Mouse (Mus musculus) cerebellum, adult 2 months (tissue): ENCODE measurements around the gene Mfap4. TPM values are rescaled to one million over a fixed set of nuclear protein-coding genes. Genes with fewer than 3 reads are reported as not detected.

Experiments
- DNase-seq, 2 experiments: peaks; one replicate each; pipeline ENCODE4 v3.0.0; 2021
- H3K27ac ChIP-seq: fragments of 200-500 bp; 2 replicates; pipeline ENCODE4 v1.5.1; 2012; ENCODE audit warnings: low read length, control low read depth, inconsistent platforms; ENCODE audit not compliant: insufficient read depth
- H3K27me3 ChIP-seq: fragments of 200-500 bp; 2 replicates; pipeline ENCODE4 v1.6.1; 2012; ENCODE audit warnings: inconsistent platforms, mild to moderate bottlenecking, low read length, moderate library complexity; ENCODE audit not compliant: control insufficient read depth, insufficient read depth
- H3K4me1 ChIP-seq: fragments of 200-500 bp; 2 replicates; pipeline ENCODE4 v1.6.1; 2011; ENCODE audit warnings: low read length; ENCODE audit not compliant: control insufficient read depth, insufficient read depth
- H3K4me3 ChIP-seq: fragments of 200-500 bp; replicated peaks from 2 replicates; pipeline ENCODE3; 2011; ENCODE audit warnings: mild to moderate bottlenecking, low read depth, low read length, control low read depth; ENCODE audit not compliant: insufficient read depth
- CTCF ChIP-seq: fragments of 200-500 bp; IDR thresholded peaks from 2 replicates; pipeline ENCODE4 v1.5.1; 2011; ENCODE audit warnings: low read depth, mild to moderate bottlenecking, control low read depth, low read length, moderate library complexity, borderline replicate concordance; ENCODE audit not compliant: insufficient read depth
- POLR2A ChIP-seq: fragments of 200-500 bp; IDR thresholded peaks from 2 replicates; pipeline ENCODE4 v1.6.1; 2011; ENCODE audit warnings: low read length, control low read depth, borderline replicate concordance; ENCODE audit not compliant: insufficient read depth
- WGBS: fragments of 180-500 bp; shearing (Covaris S2); methylation state at CpG from one replicate; pipeline ENCODE4 v1.1.7; 2018; 5-methylcytosine and 5-hydroxymethylcytosine counted together
- polyA plus RNA-seq: library from polyadenylated mRNA; depleted of rRNA; stranded (reverse); fragments of >200 nt; gene quantifications from 2 replicates; pipeline ENCODE4 v1.2.3, GENCODE M21; 2012

Gene Mfap4
- polyA plus RNA-seq, 1 experiment: 1.9 TPM

DNA sequence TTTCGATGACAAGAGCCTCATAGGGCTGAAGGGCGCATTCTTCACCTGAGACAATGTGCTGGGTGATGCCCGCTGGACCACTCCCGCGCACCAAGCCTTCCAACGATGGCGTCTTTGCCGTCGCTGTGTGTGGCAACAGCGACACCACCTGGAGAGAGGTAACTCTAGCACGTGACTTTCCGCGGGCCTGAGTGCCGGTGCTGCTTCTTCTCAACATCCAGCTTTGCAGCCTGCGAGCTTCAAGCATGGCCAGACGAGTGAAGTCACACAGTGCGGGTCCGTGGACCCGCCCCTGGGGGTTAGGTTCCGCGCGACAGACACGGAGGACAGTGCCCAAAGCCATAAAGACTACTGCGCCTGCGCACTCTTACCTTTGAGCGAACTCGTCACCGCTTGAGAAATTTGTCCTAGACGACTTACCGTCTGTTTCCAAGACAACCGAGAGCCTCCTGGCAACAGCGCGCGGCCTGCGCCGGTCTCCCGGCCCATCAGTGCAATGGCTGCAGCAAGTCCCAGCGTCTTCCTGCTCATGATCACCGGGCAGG, 19.6 kb downstream of the Mfap4 start, which contains the start of gene B9d1:
TSS of gene B9d1 (plus strand) at position 432 of the 545 bp plus-strand sequence.
- H3K27ac ChIP-seq: peak within 1 kb of the TSS; percentile 68
- TF ChIP-seq CTCF (peak; percentile 99), POLR2A (peak; percentile 38)
- under 1% methylated on average over 39 of the region's 39 CpGs for WGBS
- H3K4me1 ChIP-seq: peaks cover 8% of the 10 kb centered on the region
- H3K27me3 ChIP-seq: no peaks in the 10 kb centered on the region
- peak; percentile 98 to 99 for DNase-seq
- H3K4me3 ChIP-seq: peak within 1 kb of the TSS; percentile 62

DNA sequence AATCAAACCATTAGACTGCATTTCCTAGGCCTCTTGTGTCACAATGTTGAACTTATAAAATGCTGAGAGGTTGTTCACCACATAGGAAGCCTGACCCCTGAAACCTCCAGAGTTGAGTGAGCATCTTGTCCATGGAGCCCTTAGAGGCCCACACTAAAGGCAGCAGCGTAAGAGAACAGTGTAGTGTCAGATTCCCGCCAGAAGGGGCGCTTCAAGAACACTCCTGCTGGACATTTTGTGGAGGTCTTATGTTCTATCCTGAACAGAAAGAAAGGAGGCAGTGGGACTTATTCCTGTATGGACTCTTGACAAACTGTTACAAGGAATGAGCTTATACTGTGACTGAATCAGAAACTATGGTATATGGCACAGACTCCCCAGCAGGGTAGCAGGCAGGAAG, 29.7 kb downstream of the Mfap4 start:
- 50% methylated on average over 3 of the region's 3 CpGs for WGBS
- Histone ChIP-seq H3K27ac (no peak overlapping the region), H3K4me3 (no peak overlapping the region), H3K4me1 (peaks cover 13% of the 10 kb centered on the region), H3K27me3 (no peaks in the 10 kb centered on the region)
- peak in 1 of 2 experiments; percentile 49 for DNase-seq
- TF ChIP-seq CTCF (peak; percentile 38; the same call in 1 of the 2 replicates), POLR2A (no peak)

DNA sequence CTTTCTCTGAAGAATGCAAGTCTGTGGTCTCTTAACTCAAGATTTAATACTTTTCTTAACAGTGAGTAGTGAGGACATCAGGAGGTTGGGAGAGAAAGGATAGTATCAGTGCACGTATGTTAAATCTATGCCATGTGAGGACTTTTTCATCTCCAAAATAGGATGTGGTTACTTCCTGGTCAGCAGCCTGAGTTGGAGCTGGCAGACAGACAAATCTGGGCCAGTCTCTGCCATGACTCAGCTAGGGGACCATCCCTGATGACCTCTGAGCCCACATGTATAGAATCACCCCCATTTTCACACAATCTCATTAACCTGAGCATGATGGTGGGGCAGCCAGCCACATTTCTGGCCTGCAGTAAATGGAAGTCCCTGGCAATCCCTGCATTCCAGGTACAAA, 32.7 kb downstream of the Mfap4 start:
- Histone ChIP-seq H3K4me1 (peaks cover 27% of the 10 kb centered on the region), H3K4me3 (no peak overlapping the region), H3K27ac (no peak overlapping the region), H3K27me3 (no peaks in the 10 kb centered on the region)
- no peak for DNase-seq
- TF ChIP-seq CTCF: no peak
- TF ChIP-seq POLR2A: no peak
- WGBS: 42% methylated on average over 1 of the region's 1 CpGs

DNA sequence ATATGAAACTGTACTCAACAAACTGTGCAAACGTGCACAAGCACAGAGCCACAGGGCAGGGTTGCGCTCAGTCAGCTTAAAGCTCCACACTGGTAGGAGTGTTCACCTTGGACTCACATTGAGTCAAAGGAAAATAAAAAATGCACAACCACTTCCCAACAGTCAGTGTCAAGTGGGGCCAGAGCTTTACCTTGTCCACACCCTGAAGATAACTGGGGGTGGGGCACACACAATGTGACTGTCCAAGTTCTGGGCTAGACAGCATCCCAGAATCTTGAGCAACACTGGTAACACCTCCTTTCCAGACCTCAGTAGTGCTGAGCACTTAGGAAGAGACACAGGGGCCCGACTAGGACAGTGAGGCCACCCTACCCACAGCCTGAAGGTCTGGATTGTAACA, 33.6 kb downstream of the Mfap4 start:
- no peaks in the 10 kb centered on the region for H3K27me3 ChIP-seq
- TF ChIP-seq CTCF: no peak
- H3K4me1 ChIP-seq: peaks cover 33% of the 10 kb centered on the region
- no peak overlapping the region for H3K4me3 ChIP-seq
- no peak overlapping the region for H3K27ac ChIP-seq
- WGBS: 94% methylated on average over 3 of the region's 3 CpGs
- DNase-seq: no peak

GRCm38 (mm10) chr11:61519484-61520107, 34.4 kb downstream of the Mfap4 start:
- Histone ChIP-seq H3K27ac (no peak overlapping the region), H3K27me3 (no peaks in the 10 kb centered on the region), H3K4me1 (peaks cover 36% of the 10 kb centered on the region), H3K4me3 (no peak overlapping the region)
- DNase-seq: no peak
- no peak for TF ChIP-seq POLR2A
- no peak for TF ChIP-seq CTCF
- WGBS: 60% methylated on average over 3 of the region's 3 CpGs

DNA sequence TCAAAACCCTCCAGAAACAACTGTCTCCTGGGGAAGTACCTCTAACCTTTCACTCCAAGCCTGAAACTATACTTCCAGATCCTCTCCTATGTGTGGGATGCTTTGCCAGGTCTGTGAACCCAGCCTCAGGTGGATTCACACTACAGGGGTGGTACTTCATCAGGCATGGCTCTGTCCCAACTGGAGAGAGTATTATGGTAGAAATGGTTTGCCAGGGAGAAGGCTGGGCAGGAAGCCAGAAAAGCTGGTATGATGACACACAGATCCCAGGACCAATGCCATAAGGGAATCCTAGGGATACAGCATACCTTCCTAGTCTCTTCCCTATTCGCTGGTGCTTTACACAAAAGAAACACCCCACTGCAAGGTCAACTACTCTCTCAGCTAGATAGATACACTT, 41.6 kb downstream of the Mfap4 start:
- TF ChIP-seq CTCF: no peak
- TF ChIP-seq POLR2A: no peak
- WGBS: 4% methylated on average over 1 of the region's 1 CpGs
- Histone ChIP-seq H3K4me3 (no peak overlapping the region), H3K27me3 (no peaks in the 10 kb centered on the region), H3K27ac (peak overlapping the region; percentile 94; the same call in 1 of the 2 replicates), H3K4me1 (peaks cover 56% of the 10 kb centered on the region)
- DNase-seq: peak; percentile 88 to 95

- no peak overlapping the region for H3K4me3 ChIP-seq
- H3K27ac ChIP-seq: peak overlapping the region; percentile 94
- WGBS: 2% methylated on average over 4 of the region's 4 CpGs
- H3K27me3 ChIP-seq: no peaks in the 10 kb centered on the region
- DNase-seq: peak; percentile 84 to 94
- TF ChIP-seq CTCF: no peak; the same call in 1 of the 2 replicates
- TF ChIP-seq POLR2A: no peak
- peaks cover 53% of the 10 kb centered on the region for H3K4me1 ChIP-seq
Observed at GRCm38 (mm10) chr11:61529268-61529713, 44.1 kb downstream of the Mfap4 start.

GRCm38 (mm10) chr11:61532820-61533219, 47.6 kb downstream of the Mfap4 start:
- Histone ChIP-seq H3K27me3 (no peaks in the 10 kb centered on the region), H3K4me3 (no peak overlapping the region), H3K27ac (peak overlapping the region; percentile 68), H3K4me1 (peaks cover 52% of the 10 kb centered on the region)
- DNase-seq: peak in 1 of 2 experiments; percentile 64
- 88% methylated on average over 2 of the region's 2 CpGs for WGBS
- TF ChIP-seq CTCF (no peak), POLR2A (no peak)
